Mouse (Mus musculus): ENCODE measurements at regions not wholly inside any gene's neighbourhood (a gene's known extent, or its start where the extent isn't known, plus 50 kb on each side); places are given as distances from the start of the nearest gene placed in this dataset.
A peak's percentile ranks its signal among the peaks of the same experiment; 100 is the strongest.

GRCm38 (mm10) chr5:53329591-53329990 lies 62.7 kb downstream of the Smim20 start:
- WGBS: 70% methylated on average over 2 of the region's 2 CpGs
- Histone ChIP-seq H3K27ac (replicated peaks) (no peak overlapping the region), H3K4me2 (no peak overlapping the region), H3K9me3 (replicated peaks) (no peaks in the 10 kb centered on the region), H3K4me3 (replicated peaks) (no peak overlapping the region), H3K27me3 (replicated peaks) (no peaks in the 10 kb centered on the region), H3K36me3 (no peaks in the 10 kb centered on the region), H3K4me1 (peaks cover 19% of the 10 kb centered on the region), H3K9ac (replicated peaks) (no peak overlapping the region)
- no peak for ATAC-seq (ENCODE audit: low FRiP score)

DNA sequence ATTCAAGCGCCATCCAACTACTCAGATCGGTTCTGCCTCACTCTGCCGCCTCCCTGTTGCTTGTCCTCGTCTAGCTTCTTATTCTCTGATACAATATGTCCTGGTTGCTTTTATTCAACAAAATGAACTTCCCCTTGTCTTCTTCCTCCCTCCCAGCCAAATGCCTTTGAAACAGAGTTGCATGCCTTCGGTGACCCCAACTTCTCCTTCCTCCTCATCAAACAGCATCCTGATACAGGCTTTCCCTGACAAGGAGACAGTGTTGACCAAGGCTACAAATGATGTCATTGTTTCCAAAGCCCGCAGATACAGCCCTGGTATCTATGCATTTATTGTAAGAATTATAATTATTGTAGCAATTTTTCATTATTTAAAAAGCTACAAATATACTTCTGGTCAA lies 69.8 kb downstream of the Smim20 start:
- WGBS: 88% methylated on average over 6 of the region's 6 CpGs
- H3K9me3 ChIP-seq (replicated peaks): no peaks in the 10 kb centered on the region

GRCm38 (mm10) chr5:53337816-53338215 lies 70.9 kb downstream of the Smim20 start:
- H3K9me3 ChIP-seq (replicated peaks): no peaks in the 10 kb centered on the region
- H3K4me3 ChIP-seq (replicated peaks): no peak overlapping the region
- no peak overlapping the region for H3K4me2 ChIP-seq
- H3K27me3 ChIP-seq (replicated peaks): no peaks in the 10 kb centered on the region
- WGBS: 54% methylated on average over 3 of the region's 3 CpGs
- H3K36me3 ChIP-seq: no peaks in the 10 kb centered on the region
- ATAC-seq (ENCODE audit: low FRiP score): no peak
- H3K27ac ChIP-seq (replicated peaks): no peak overlapping the region
- no peak overlapping the region for H3K9ac ChIP-seq (replicated peaks)
- no peaks in the 10 kb centered on the region for H3K4me1 ChIP-seq

More for the DNA sequence above, 69.8 kb downstream of the Smim20 start:
- no peak overlapping the region for H3K4me2 ChIP-seq
- no peak overlapping the region for H3K4me3 ChIP-seq (replicated peaks)
- ATAC-seq (ENCODE audit: low FRiP score): no peak
- H3K9ac ChIP-seq (replicated peaks): no peak overlapping the region
- H3K36me3 ChIP-seq: no peaks in the 10 kb centered on the region
- no peaks in the 10 kb centered on the region for H3K27me3 ChIP-seq (replicated peaks)
- H3K4me1 ChIP-seq: no peaks in the 10 kb centered on the region
- H3K27ac ChIP-seq (replicated peaks): no peak overlapping the region

GRCm38 (mm10) chr5:53345164-53345563 lies 78.3 kb downstream of the Smim20 start:
- ATAC-seq (ENCODE audit: low FRiP score): no peak

GRCm38 (mm10) chr5:53346028-53346427 lies 79.1 kb downstream of the Smim20 start:
- Histone ChIP-seq H3K27ac (replicated peaks) (no peak overlapping the region), H3K9me3 (replicated peaks) (no peaks in the 10 kb centered on the region), H3K4me2 (no peak overlapping the region), H3K9ac (replicated peaks) (no peak overlapping the region), H3K4me1 (peaks cover 3% of the 10 kb centered on the region; the same call in 1 of the 2 replicates), H3K36me3 (no peaks in the 10 kb centered on the region), H3K4me3 (replicated peaks) (no peak overlapping the region), H3K27me3 (replicated peaks) (no peaks in the 10 kb centered on the region)
- 74% methylated on average over 8 of the region's 8 CpGs for WGBS
- ATAC-seq (ENCODE audit: low FRiP score): no peak

More at GRCm38 (mm10) chr5:53345164-53345563, 78.3 kb downstream of the Smim20 start:
- H3K27me3 ChIP-seq (replicated peaks): no peaks in the 10 kb centered on the region
- H3K9me3 ChIP-seq (replicated peaks): no peaks in the 10 kb centered on the region
- no peak overlapping the region for H3K27ac ChIP-seq (replicated peaks)
- H3K9ac ChIP-seq (replicated peaks): no peak overlapping the region
- no peak overlapping the region for H3K4me3 ChIP-seq (replicated peaks)
- WGBS: 95% methylated on average over 8 of the region's 8 CpGs
- no peak overlapping the region for H3K4me2 ChIP-seq
- H3K4me1 ChIP-seq: peaks cover 3% of the 10 kb centered on the region; the same call in 1 of the 2 replicates
- no peaks in the 10 kb centered on the region for H3K36me3 ChIP-seq

DNA sequence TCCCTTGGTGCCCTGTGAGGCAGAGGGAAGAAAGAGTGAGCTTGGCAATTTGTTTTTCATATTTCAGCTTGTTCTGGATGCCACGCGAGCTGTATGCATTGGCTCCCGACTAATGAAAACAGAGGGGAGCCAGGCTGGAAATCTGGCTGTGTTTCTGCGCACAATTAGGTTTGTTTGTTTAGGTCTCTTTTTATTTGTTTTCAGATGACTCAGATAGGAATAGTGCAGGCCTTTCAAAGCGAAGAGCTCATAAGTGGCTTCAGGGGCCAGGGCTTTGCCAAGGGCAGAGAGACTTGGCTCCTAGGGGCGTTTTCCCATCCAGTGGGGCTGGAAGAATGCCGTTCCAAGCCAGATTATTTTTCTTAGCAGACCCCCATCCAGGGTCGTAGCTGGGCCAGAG lies 79.9 kb downstream of the Smim20 start:
- Histone ChIP-seq H3K27me3 (replicated peaks) (no peaks in the 10 kb centered on the region), H3K4me3 (replicated peaks) (no peak overlapping the region), H3K9ac (replicated peaks) (no peak overlapping the region), H3K27ac (replicated peaks) (no peak overlapping the region), H3K4me1 (peaks cover 3% of the 10 kb centered on the region; the same call in 1 of the 2 replicates), H3K36me3 (no peaks in the 10 kb centered on the region), H3K4me2 (no peak overlapping the region), H3K9me3 (replicated peaks) (no peaks in the 10 kb centered on the region)
- ATAC-seq (ENCODE audit: low FRiP score): no peak
- WGBS: 55% methylated on average over 8 of the region's 8 CpGs

- no peaks in the 10 kb centered on the region for H3K9me3 ChIP-seq (replicated peaks)
Measured at GRCm38 (mm10) chr5:53352852-53353251, 86.0 kb downstream of the Smim20 start.

GRCm38 (mm10) chr5:53354296-53354695 lies 87.4 kb downstream of the Smim20 start:
- Histone ChIP-seq H3K4me3 (replicated peaks) (no peak overlapping the region), H3K27me3 (replicated peaks) (no peaks in the 10 kb centered on the region), H3K27ac (replicated peaks) (no peak overlapping the region), H3K36me3 (no peaks in the 10 kb centered on the region), H3K9ac (replicated peaks) (no peak overlapping the region), H3K9me3 (replicated peaks) (no peaks in the 10 kb centered on the region), H3K4me1 (0 out of 2 replicates have a peak, but pooled peaks cover 2% of the 10 kb centered on the region), H3K4me2 (no peak overlapping the region)
- ATAC-seq (ENCODE audit: low FRiP score): no peak
- WGBS: 88% methylated on average over 3 of the region's 3 CpGs

More at GRCm38 (mm10) chr5:53352852-53353251, 86.0 kb downstream of the Smim20 start:
- Histone ChIP-seq H3K4me2 (no peak overlapping the region), H3K36me3 (no peaks in the 10 kb centered on the region), H3K27ac (replicated peaks) (no peak overlapping the region), H3K4me1 (0 out of 2 replicates have a peak, but pooled peaks cover 2% of the 10 kb centered on the region), H3K9ac (replicated peaks) (no peak overlapping the region), H3K27me3 (replicated peaks) (no peaks in the 10 kb centered on the region), H3K4me3 (replicated peaks) (no peak overlapping the region)
- ATAC-seq (ENCODE audit: low FRiP score): no peak
- 56% methylated on average over 4 of the region's 4 CpGs for WGBS

- peak overlapping the region; percentile 52 for H3K4me2 ChIP-seq
- no peak overlapping the region for H3K27ac ChIP-seq (replicated peaks)
- ATAC-seq (ENCODE audit: low FRiP score): peak; percentile 90
- H3K9me3 ChIP-seq (replicated peaks): no peaks in the 10 kb centered on the region
- 1% methylated on average over 6 of the region's 6 CpGs for WGBS
- 0 out of 2 replicates have a peak, but pooled peaks cover 2% of the 10 kb centered on the region for H3K4me1 ChIP-seq
- no peak overlapping the region for H3K9ac ChIP-seq (replicated peaks)
- H3K4me3 ChIP-seq (replicated peaks): no peak overlapping the region; the same call in 1 of the 2 replicates
- no peaks in the 10 kb centered on the region for H3K36me3 ChIP-seq
- H3K27me3 ChIP-seq (replicated peaks): no peaks in the 10 kb centered on the region
Measured at GRCm38 (mm10) chr5:53355069-53355468, 88.2 kb downstream of the Smim20 start.

GRCm38 (mm10) chr5:53357086-53357608 lies 90.3 kb downstream of the Smim20 start:
- Histone ChIP-seq H3K27ac (replicated peaks) (no peak overlapping the region), H3K36me3 (no peaks in the 10 kb centered on the region), H3K4me2 (no peak overlapping the region), H3K9ac (replicated peaks) (no peak overlapping the region), H3K4me1 (0 out of 2 replicates have a peak, but pooled peaks cover 2% of the 10 kb centered on the region), H3K9me3 (replicated peaks) (no peaks in the 10 kb centered on the region), H3K27me3 (replicated peaks) (no peaks in the 10 kb centered on the region), H3K4me3 (replicated peaks) (no peak overlapping the region)
- no peak for ATAC-seq (ENCODE audit: low FRiP score)
- 82% methylated on average over 7 of the region's 7 CpGs for WGBS

- 0 out of 2 replicates have a peak, but pooled peaks cover 2% of the 10 kb centered on the region for H3K4me1 ChIP-seq
- H3K27me3 ChIP-seq (replicated peaks): no peaks in the 10 kb centered on the region
- WGBS: 77% methylated on average over 4 of the region's 4 CpGs
Measured at GRCm38 (mm10) chr5:53358181-53358580, 91.3 kb downstream of the Smim20 start.

GRCm38 (mm10) chr5:53359887-53360286 lies 93.0 kb downstream of the Smim20 start:
- WGBS: 93% methylated on average over 12 of the region's 12 CpGs
- Histone ChIP-seq H3K4me1 (0 out of 2 replicates have a peak, but pooled peaks cover 2% of the 10 kb centered on the region), H3K27me3 (replicated peaks) (no peaks in the 10 kb centered on the region), H3K36me3 (no peaks in the 10 kb centered on the region), H3K9ac (replicated peaks) (no peak overlapping the region), H3K27ac (replicated peaks) (no peak overlapping the region), H3K9me3 (replicated peaks) (no peaks in the 10 kb centered on the region), H3K4me3 (replicated peaks) (no peak overlapping the region), H3K4me2 (no peak overlapping the region)
- ATAC-seq (ENCODE audit: low FRiP score): no peak

More at GRCm38 (mm10) chr5:53358181-53358580, 91.3 kb downstream of the Smim20 start:
- no peak for ATAC-seq (ENCODE audit: low FRiP score)
- H3K9ac ChIP-seq (replicated peaks): no peak overlapping the region
- no peak overlapping the region for H3K27ac ChIP-seq (replicated peaks)
- H3K4me3 ChIP-seq (replicated peaks): no peak overlapping the region
- no peaks in the 10 kb centered on the region for H3K9me3 ChIP-seq (replicated peaks)
- H3K36me3 ChIP-seq: no peaks in the 10 kb centered on the region
- H3K4me2 ChIP-seq: no peak overlapping the region
